Mouse (Mus musculus) erythroid progenitor cell, adult 5-6 weeks (primary cell): ENCODE results near the gene Zfp579. TPM values are rescaled to one million over a fixed set of nuclear protein-coding genes. Genes with fewer than 3 reads are reported as not detected.

Source experiments
- ATAC-seq: replicated peaks from 2 replicates; pipeline ENCODE4 v1.8.0; 2016; ENCODE audit warnings: moderate number of reproducible peaks, mild to moderate bottlenecking, moderate TSS enrichment, inconsistent platforms; ENCODE audit not compliant: poor library complexity, low FRiP score, severe bottlenecking
- total RNA-seq, 2 experiments: library from RNA; stranded (forward) in 1 of 2; stranded (reverse) in 1 of 2; fragments of 150-400 nt in 1 of 2; fragments of 186-747, 209-891 nt in 1 of 2; gene quantifications; 2 replicates each; pipeline versions ENCODE4 v1.2.3 to v1.2.4; 2015 to 2017; ENCODE audit warnings: low replicate concordance in 2 of 2

Gene Zfp579
- total RNA-seq, 2 experiments from 2014 or later = 9.2 TPM; not detected in 1

GRCm38 (mm10) chr7:4964988-4965387 lies 31.0 kb downstream of the Zfp579 start:
- no peak for ATAC-seq

- no peak for ATAC-seq
These were observed 31.7 kb downstream of the Zfp579 start, which contains the start of gene Sbk2 for GRCm38 (mm10) chr7:4964272-4964671. Sbk2 (minus strand) TSS chr7:4964406.

- no peak for ATAC-seq
These were observed 32.4 kb downstream of the Zfp579 start for GRCm38 (mm10) chr7:4963527-4963926.

GRCm38 (mm10) chr7:4957361-4957760 lies 38.6 kb downstream of the Zfp579 start:
- ATAC-seq = no peak

- ATAC-seq = no peak
These were observed 42.0 kb downstream of the Zfp579 start for GRCm38 (mm10) chr7:4953815-4954445.

- no peak for ATAC-seq
These were observed 45.2 kb downstream of the Zfp579 start for GRCm38 (mm10) chr7:4950561-4951342.

- ATAC-seq = no peak
These were observed 47.6 kb downstream of the Zfp579 start for GRCm38 (mm10) chr7:4948386-4948785.

- no peak for ATAC-seq
These were observed 48.1 kb downstream of the Zfp579 start for GRCm38 (mm10) chr7:4947855-4948254.

GRCm38 (mm10) chr7:4943223-4943815 lies 52.6 kb downstream of the Zfp579 start:
- ATAC-seq = peak; percentile 74

- ATAC-seq = no peak
These were observed 53.3 kb downstream of the Zfp579 start for GRCm38 (mm10) chr7:4942673-4943072.

GRCm38 (mm10) chr7:4940068-4940479 lies 55.9 kb downstream of the Zfp579 start:
- ATAC-seq = peak; percentile 55

- ATAC-seq = peak; percentile 67; the same call in 1 of the 2 replicates
These were observed 57.5 kb downstream of the Zfp579 start for GRCm38 (mm10) chr7:4938456-4938855.

- ATAC-seq = no peak
These were observed 58.6 kb downstream of the Zfp579 start for GRCm38 (mm10) chr7:4937392-4937791.

GRCm38 (mm10) chr7:4936832-4937231 lies 59.1 kb downstream of the Zfp579 start:
- ATAC-seq = no peak

- no peak for ATAC-seq
These were observed 61.6 kb downstream of the Zfp579 start for GRCm38 (mm10) chr7:4934160-4934914.

Other genes with a start within 250 kb of the Zfp579 start
Only the 30 nearest of the 31 such genes appear.
- not detected in 2 replicates for gene Fam71e2, start 224.9 kb downstream of the Zfp579 start, total RNA-seq (2015; ENCODE audit: low replicate concordance)
- gene Fam71e2, start 224.9 kb downstream of the Zfp579 start, total RNA-seq (2017; ENCODE audit: low replicate concordance) = not detected in 2 replicates
- gene Il11, start 213.3 kb downstream of the Zfp579 start, total RNA-seq (2015; ENCODE audit: low replicate concordance) = not detected in 2 replicates
- gene Il11, start 213.3 kb downstream of the Zfp579 start, total RNA-seq (2017; ENCODE audit: low replicate concordance) = not detected in 2 replicates
- not detected in 2 replicates for gene Tmem190, start 213.2 kb downstream of the Zfp579 start, total RNA-seq (2015; ENCODE audit: low replicate concordance)
- gene Tmem190, start 213.2 kb downstream of the Zfp579 start, total RNA-seq (2017; ENCODE audit: low replicate concordance) = not detected in 2 replicates
- 2.9 TPM in 1 of 2 replicates, not detected in the other for gene Tmem238, start 206.5 kb downstream of the Zfp579 start, total RNA-seq (2015; ENCODE audit: low replicate concordance)
- gene Tmem238, start 206.5 kb downstream of the Zfp579 start, total RNA-seq (2017; ENCODE audit: low replicate concordance) = 0.90 and 0.98 TPM in 2 replicates
- 603 and 642 TPM in 2 replicates for gene Rpl28, start 203.3 kb downstream of the Zfp579 start, total RNA-seq (2015; ENCODE audit: low replicate concordance)
- gene Rpl28, start 203.3 kb downstream of the Zfp579 start, total RNA-seq (2017; ENCODE audit: low replicate concordance) = 83.6 and 269 TPM in 2 replicates
- 686 and 831 TPM in 2 replicates for gene Ube2s, start 183.6 kb downstream of the Zfp579 start, total RNA-seq (2015; ENCODE audit: low replicate concordance)
- gene Ube2s, start 183.6 kb downstream of the Zfp579 start, total RNA-seq (2017; ENCODE audit: low replicate concordance) = 310 and 437 TPM in 2 replicates
- not detected in 2 replicates for gene Shisa7, start 151.5 kb downstream of the Zfp579 start, total RNA-seq (2015; ENCODE audit: low replicate concordance)
- not detected in 2 replicates for gene Shisa7, start 151.5 kb downstream of the Zfp579 start, total RNA-seq (2017; ENCODE audit: low replicate concordance)
- not detected in 2 replicates for gene Isoc2b, start 125.9 kb downstream of the Zfp579 start, total RNA-seq (2015; ENCODE audit: low replicate concordance)
- 1.5 TPM in 1 of 2 replicates, not detected in the other for gene Isoc2b, start 125.9 kb downstream of the Zfp579 start, total RNA-seq (2017; ENCODE audit: low replicate concordance)
- 2.2 TPM in 1 of 2 replicates, not detected in the other for gene Isoc2a, start 119.0 kb downstream of the Zfp579 start, total RNA-seq (2015; ENCODE audit: low replicate concordance)
- 0.26 and 1.8 TPM in 2 replicates for gene Isoc2a, start 119.0 kb downstream of the Zfp579 start, total RNA-seq (2017; ENCODE audit: low replicate concordance)
- not detected in 2 replicates for gene Gm36210, start 89.6 kb downstream of the Zfp579 start, total RNA-seq (2015; ENCODE audit: low replicate concordance)
- not detected in 2 replicates for gene Gm36210, start 89.6 kb downstream of the Zfp579 start, total RNA-seq (2017; ENCODE audit: low replicate concordance)
- gene Zfp628, start 80.9 kb downstream of the Zfp579 start, total RNA-seq (2015; ENCODE audit: low replicate concordance) = 7.1 and 8.6 TPM in 2 replicates
- gene Zfp628, start 80.9 kb downstream of the Zfp579 start, total RNA-seq (2017; ENCODE audit: low replicate concordance) = 4.6 and 11.6 TPM in 2 replicates
- 2.9 TPM in 1 of 2 replicates, not detected in the other for gene Nat14, start 74.1 kb downstream of the Zfp579 start, total RNA-seq (2015; ENCODE audit: low replicate concordance)
- 0.64 and 4.4 TPM in 2 replicates for gene Nat14, start 74.1 kb downstream of the Zfp579 start, total RNA-seq (2017; ENCODE audit: low replicate concordance)
- gene Ssc5d, start 70.4 kb downstream of the Zfp579 start, total RNA-seq (2015; ENCODE audit: low replicate concordance) = not detected in 2 replicates
- gene Ssc5d, start 70.4 kb downstream of the Zfp579 start, total RNA-seq (2017; ENCODE audit: low replicate concordance) = not detected in 2 replicates
- not detected in 2 replicates for gene Sbk2, start 31.8 kb downstream of the Zfp579 start, total RNA-seq (2015; ENCODE audit: low replicate concordance)
- gene Sbk2, start 31.8 kb downstream of the Zfp579 start, total RNA-seq (2017; ENCODE audit: low replicate concordance) = not detected in 2 replicates
- not detected in 2 replicates for gene Sbk3, start 25.0 kb downstream of the Zfp579 start, total RNA-seq (2015; ENCODE audit: low replicate concordance)
- gene Sbk3, start 25.0 kb downstream of the Zfp579 start, total RNA-seq (2017; ENCODE audit: low replicate concordance) = not detected in 2 replicates
- gene Zfp524, start 18.3 kb upstream of the Zfp579 start, total RNA-seq (2015; ENCODE audit: low replicate concordance) = 4.7 and 16.3 TPM in 2 replicates
- gene Zfp524, start 18.3 kb upstream of the Zfp579 start, total RNA-seq (2017; ENCODE audit: low replicate concordance) = 0.64 and 3.2 TPM in 2 replicates
- gene Fiz1, start 18.5 kb upstream of the Zfp579 start, total RNA-seq (2015; ENCODE audit: low replicate concordance) = 11.9 and 14.7 TPM in 2 replicates
- 5.6 and 9.1 TPM in 2 replicates for gene Fiz1, start 18.5 kb upstream of the Zfp579 start, total RNA-seq (2017; ENCODE audit: low replicate concordance)
- 5.0 TPM in 1 of 2 replicates, not detected in the other for gene Gm44973, start 19.3 kb upstream of the Zfp579 start, total RNA-seq (2015; ENCODE audit: low replicate concordance)
- 1.4 TPM in 1 of 2 replicates, not detected in the other for gene Gm44973, start 19.3 kb upstream of the Zfp579 start, total RNA-seq (2017; ENCODE audit: low replicate concordance)
- gene Zfp865, start 24.2 kb upstream of the Zfp579 start, total RNA-seq (2015; ENCODE audit: low replicate concordance) = 9.0 and 9.2 TPM in 2 replicates
- gene Zfp865, start 24.2 kb upstream of the Zfp579 start, total RNA-seq (2017; ENCODE audit: low replicate concordance) = 6.3 and 7.6 TPM in 2 replicates
- not detected in 2 replicates for gene Ccdc106, start 24.4 kb upstream of the Zfp579 start, total RNA-seq (2015; ENCODE audit: low replicate concordance)
- gene Ccdc106, start 24.4 kb upstream of the Zfp579 start, total RNA-seq (2017; ENCODE audit: low replicate concordance) = not detected in 2 replicates
- gene 4632433K11Rik, start 38.0 kb upstream of the Zfp579 start, total RNA-seq (2015; ENCODE audit: low replicate concordance) = not detected in 2 replicates
- gene 4632433K11Rik, start 38.0 kb upstream of the Zfp579 start, total RNA-seq (2017; ENCODE audit: low replicate concordance) = not detected in 2 replicates
- 0.42 and 1.8 TPM in 2 replicates for gene Zfp784, start 42.3 kb upstream of the Zfp579 start, total RNA-seq (2015; ENCODE audit: low replicate concordance)
- gene Zfp784, start 42.3 kb upstream of the Zfp579 start, total RNA-seq (2017; ENCODE audit: low replicate concordance) = 0.90 TPM in 1 of 2 replicates, not detected in the other
- gene Zfp580, start 55.4 kb upstream of the Zfp579 start, total RNA-seq (2015; ENCODE audit: low replicate concordance) = not detected in 2 replicates
- not detected in 2 replicates for gene Zfp580, start 55.4 kb upstream of the Zfp579 start, total RNA-seq (2017; ENCODE audit: low replicate concordance)
- gene U2af2, start 66.0 kb upstream of the Zfp579 start, total RNA-seq (2015; ENCODE audit: low replicate concordance) = 93.0 and 138 TPM in 2 replicates
- gene U2af2, start 66.0 kb upstream of the Zfp579 start, total RNA-seq (2017; ENCODE audit: low replicate concordance) = 83.8 and 99.2 TPM in 2 replicates
- 84.3 and 88.3 TPM in 2 replicates for gene Epn1, start 84.1 kb upstream of the Zfp579 start, total RNA-seq (2015; ENCODE audit: low replicate concordance)
- gene Epn1, start 84.1 kb upstream of the Zfp579 start, total RNA-seq (2017; ENCODE audit: low replicate concordance) = 75.9 and 127 TPM in 2 replicates
- gene Rfpl4, start 120.8 kb upstream of the Zfp579 start, total RNA-seq (2015; ENCODE audit: low replicate concordance) = not detected in 2 replicates
- not detected in 2 replicates for gene Rfpl4, start 120.8 kb upstream of the Zfp579 start, total RNA-seq (2017; ENCODE audit: low replicate concordance)
- gene Rasl2-9, start 129.8 kb upstream of the Zfp579 start, total RNA-seq (2015; ENCODE audit: low replicate concordance) = not detected in 2 replicates
- not detected in 2 replicates for gene Rasl2-9, start 129.8 kb upstream of the Zfp579 start, total RNA-seq (2017; ENCODE audit: low replicate concordance)
- not detected in 2 replicates for gene Vmn1r55, start 153.5 kb upstream of the Zfp579 start, total RNA-seq (2015; ENCODE audit: low replicate concordance)
- gene Vmn1r55, start 153.5 kb upstream of the Zfp579 start, total RNA-seq (2017; ENCODE audit: low replicate concordance) = 0.13 TPM in 1 of 2 replicates, not detected in the other
- not detected in 2 replicates for gene Vmn1r56, start 200.6 kb upstream of the Zfp579 start, total RNA-seq (2015; ENCODE audit: low replicate concordance)
- not detected in 2 replicates for gene Vmn1r56, start 200.6 kb upstream of the Zfp579 start, total RNA-seq (2017; ENCODE audit: low replicate concordance)
- not detected in 2 replicates for gene Vmn1r57, start 222.3 kb upstream of the Zfp579 start, total RNA-seq (2015; ENCODE audit: low replicate concordance)
- not detected in 2 replicates for gene Vmn1r57, start 222.3 kb upstream of the Zfp579 start, total RNA-seq (2017; ENCODE audit: low replicate concordance)